Mouse (Mus musculus) olfactory bulb, adult 2 months (tissue): Measurements from ENCODE around the gene Msx2.

Experiments
- CTCF ChIP-seq: fragments of 200-500 bp; IDR thresholded peaks from 2 replicates; pipeline ENCODE4 v1.5.1; 2012; ENCODE audit warnings: low read depth, mild to moderate bottlenecking, low read length, moderate library complexity; ENCODE audit not compliant: insufficient read depth
- POLR2A ChIP-seq: fragments of 200-500 bp; IDR thresholded peaks from 2 replicates; pipeline ENCODE4 v1.6.1; 2012; ENCODE audit warnings: mild to moderate bottlenecking, low read depth, low read length, moderate library complexity; ENCODE audit not compliant: insufficient read depth

DNA sequence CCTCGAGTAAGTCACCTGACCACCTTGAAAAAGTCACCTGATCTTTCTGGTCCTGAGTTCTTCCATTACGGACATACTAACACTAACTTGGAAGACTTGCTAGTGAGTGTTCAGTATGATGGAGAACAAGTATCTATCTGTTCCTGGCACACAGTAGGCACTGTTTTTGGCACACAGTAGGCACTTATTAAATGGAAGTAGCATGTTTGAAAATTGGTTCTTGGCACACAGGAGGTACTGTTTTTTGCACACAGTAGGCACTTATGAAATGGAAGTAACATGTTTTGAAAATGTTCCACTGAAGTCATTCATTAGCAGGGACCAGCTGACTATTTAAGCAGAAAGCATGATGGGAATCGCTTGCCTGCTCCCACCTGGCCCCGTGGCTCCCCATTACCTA lies 13.6 kb upstream of the Msx2 start:
- TF ChIP-seq POLR2A (no peak), CTCF (no peak)
